Mouse (Mus musculus) MEL (cell line): ENCODE measurements around the gene Tmc6. TPM values are rescaled to one million over a fixed set of nuclear protein-coding genes. Genes with fewer than 3 reads are reported as not detected.

Experiments used
- DNase-seq: peaks from one replicate; pipeline ENCODE4 v3.0.0; 2011; ENCODE audit warnings: low read depth, low spot score
- H3K27ac ChIP-seq: 2 replicates; pipeline ENCODE4 v1.5.1; 2012; ENCODE audit warnings: low read depth, mild to moderate bottlenecking, control low read depth, low read length, moderate library complexity; ENCODE audit not compliant: control insufficient read depth
- H3K27me3 ChIP-seq, 2 experiments: fragments of 150-350 bp in 1 of 2; sonication (generic) in 1 of 2; 2 replicates each; pipeline ENCODE4 v1.6.1; 2012; ENCODE audit warnings: low read length in 2 of 2, mild to moderate bottlenecking in 2 of 2, improper control_type of control experiment in 1 of 2, moderate library complexity in 1 of 2; ENCODE audit not compliant: insufficient read depth in 2 of 2, control insufficient read depth in 1 of 2
- H3K36me3 ChIP-seq, 2 experiments: 2 replicates each; pipeline ENCODE4 v1.6.1; 2012 to 2014; ENCODE audit warnings: low read length in 2 of 2, improper control_type of control experiment in 1 of 2, inconsistent platforms in 1 of 2, mild to moderate bottlenecking in 1 of 2; ENCODE audit not compliant: insufficient read depth in 2 of 2, control insufficient read depth in 1 of 2
- H3K4me1 ChIP-seq, 2 experiments: fragments of 150-350 bp in 1 of 2; sonication (generic) in 1 of 2; 2 replicates each; pipeline ENCODE4 v1.6.1; 2012; ENCODE audit warnings: low read length in 2 of 2, improper control_type of control experiment in 1 of 2, mild to moderate bottlenecking in 1 of 2; ENCODE audit not compliant: insufficient read depth in 2 of 2, control insufficient read depth in 1 of 2
- H3K4me3 ChIP-seq, 2 experiments: fragments of 150-350 bp in 1 of 2; sonication (generic) in 1 of 2; 2 replicates each; pipeline ENCODE4 v1.5.1; 2012; ENCODE audit warnings: low read depth in 2 of 2, low read length in 2 of 2, mild to moderate bottlenecking in 2 of 2, moderate library complexity in 2 of 2, control low read depth in 1 of 2, improper control_type of control experiment in 1 of 2; ENCODE audit not compliant: control insufficient read depth in 1 of 2, insufficient read depth in 1 of 2
- H3K79me2 ChIP-seq: 2 replicates; pipeline ENCODE4 v1.6.1; 2012; ENCODE audit warnings: mild to moderate bottlenecking, low read length, moderate library complexity; ENCODE audit not compliant: control insufficient read depth, poor library complexity, insufficient read depth
- H3K9ac ChIP-seq: 2 replicates; pipeline ENCODE4 v1.6.1; 2012; ENCODE audit warnings: low read depth, mild to moderate bottlenecking, control low read depth, low read length, moderate library complexity; ENCODE audit not compliant: control insufficient read depth, poor library complexity, severe bottlenecking
- H3K9me3 ChIP-seq: fragments of 150-350 bp; sonication (generic); replicated peaks from 2 replicates; pipeline ENCODE4 v1.6.1; 2012; ENCODE audit warnings: mild to moderate bottlenecking, low read length, improper control_type of control experiment, moderate library complexity; ENCODE audit not compliant: insufficient read depth
- BHLHE40 ChIP-seq: IDR thresholded peaks from 2 replicates; pipeline ENCODE4 v1.6.1; 2012; ENCODE audit warnings: low read depth, mild to moderate bottlenecking, inconsistent platforms, low read length, improper control_type of control experiment, borderline replicate concordance
- CHD1 ChIP-seq: IDR thresholded peaks from 2 replicates; pipeline ENCODE4 v1.6.1; 2012; ENCODE audit warnings: low read depth, mild to moderate bottlenecking, inconsistent platforms, low read length, improper control_type of control experiment
- CHD2 ChIP-seq: IDR thresholded peaks from 2 replicates; pipeline ENCODE4 v1.6.1; 2011; ENCODE audit warnings: low read length, improper control_type of control experiment
- CTCF ChIP-seq, 3 experiments: IDR thresholded peaks in 2 of 3; conservative IDR thresholded peaks in 1 of 3; 2 replicates each; pipeline ENCODE4 v1.5.1; 2011 to 2012; ENCODE audit warnings: low read length in 3 of 3, low read depth in 2 of 3, mild to moderate bottlenecking in 2 of 3, improper control_type of control experiment in 1 of 3, inconsistent platforms in 1 of 3, mixed read lengths in 1 of 3, moderate library complexity in 1 of 3; ENCODE audit not compliant: control insufficient read depth in 1 of 3, insufficient read depth in 1 of 3, poor library complexity in 1 of 3, severe bottlenecking in 1 of 3
- E2F4 ChIP-seq: IDR thresholded peaks from 2 replicates; pipeline ENCODE4 v1.6.1; 2011; ENCODE audit warnings: low read depth, low read length, improper control_type of control experiment, borderline replicate concordance
- ELF1 ChIP-seq: IDR thresholded peaks from 2 replicates; pipeline ENCODE4 v1.6.1; 2014; ENCODE audit warnings: low read depth, mild to moderate bottlenecking, inconsistent platforms, low read length, improper control_type of control experiment, moderate library complexity
- EP300 ChIP-seq, 2 experiments: IDR thresholded peaks; 2 replicates each; pipeline ENCODE4 v1.6.1; 2011; ENCODE audit warnings: improper control_type of control experiment in 2 of 2, low read length in 2 of 2, low read depth in 1 of 2, mild to moderate bottlenecking in 1 of 2
- ETS1 ChIP-seq: IDR thresholded peaks from 2 replicates; pipeline ENCODE4 v1.6.1; 2012; ENCODE audit warnings: low read depth, mild to moderate bottlenecking, inconsistent platforms, low read length, improper control_type of control experiment, moderate library complexity
- GABPA ChIP-seq: IDR thresholded peaks from 2 replicates; pipeline ENCODE4 v1.6.1; 2012; ENCODE audit warnings: low read depth, mild to moderate bottlenecking, inconsistent platforms, low read length, improper control_type of control experiment, moderate library complexity
- GATA1 ChIP-seq: IDR thresholded peaks from 2 replicates; pipeline ENCODE4 v1.6.1; 2011; ENCODE audit warnings: low read depth, low read length, improper control_type of control experiment
- JUND ChIP-seq: IDR thresholded peaks from 2 replicates; pipeline ENCODE4 v1.6.1; 2011; ENCODE audit warnings: low read depth, mild to moderate bottlenecking, improper control_type of control experiment, low read length
- KAT2A ChIP-seq: conservative IDR thresholded peaks from 2 replicates; pipeline ENCODE4 v1.6.1; 2012; ENCODE audit warnings: low read depth, low read length, improper control_type of control experiment, inconsistent platforms
- MAFK ChIP-seq: IDR thresholded peaks from 2 replicates; pipeline ENCODE4 v1.6.1; 2011; ENCODE audit warnings: low read depth, mild to moderate bottlenecking, low read length, improper control_type of control experiment, borderline replicate concordance
- MAX ChIP-seq: IDR thresholded peaks from 2 replicates; pipeline ENCODE4 v1.6.1; 2011; ENCODE audit warnings: low read length, improper control_type of control experiment
- MAZ ChIP-seq: IDR thresholded peaks from 2 replicates; pipeline ENCODE4 v1.6.1; 2012; ENCODE audit warnings: low read depth, mild to moderate bottlenecking, inconsistent platforms, low read length, improper control_type of control experiment
- MEF2A ChIP-seq: IDR thresholded peaks from 2 replicates; pipeline ENCODE4 v1.6.1; 2014; ENCODE audit warnings: low read depth, mild to moderate bottlenecking, inconsistent platforms, low read length, improper control_type of control experiment; ENCODE audit not compliant: poor library complexity, insufficient replicate concordance, severe bottlenecking; ENCODE audit errors: extremely low read depth
- MXI1 ChIP-seq: IDR thresholded peaks from 2 replicates; pipeline ENCODE4 v1.6.1; 2011; ENCODE audit warnings: mild to moderate bottlenecking, low read depth, low read length, improper control_type of control experiment
- MYB ChIP-seq: IDR thresholded peaks from 2 replicates; pipeline ENCODE4 v1.6.1; 2011; ENCODE audit warnings: mild to moderate bottlenecking, low read depth, low read length, improper control_type of control experiment
- MYC ChIP-seq: IDR thresholded peaks from 2 replicates; pipeline ENCODE4 v1.6.1; 2011; ENCODE audit warnings: low read depth, mild to moderate bottlenecking, low read length, improper control_type of control experiment, moderate library complexity
- NELFE ChIP-seq: IDR thresholded peaks from 2 replicates; pipeline ENCODE4 v1.6.1; 2011; ENCODE audit warnings: low read depth, low read length, improper control_type of control experiment
- NRF1 ChIP-seq: IDR thresholded peaks from 2 replicates; pipeline ENCODE4 v1.6.1; 2014; ENCODE audit warnings: low read depth, mild to moderate bottlenecking, inconsistent platforms, low read length, improper control_type of control experiment, moderate library complexity; ENCODE audit not compliant: poor library complexity, insufficient read depth, severe bottlenecking
- POLR2A ChIP-seq, 2 experiments: IDR thresholded peaks; 2 replicates each; pipeline ENCODE4 v1.6.1; 2011 to 2012; ENCODE audit warnings: low read length in 2 of 2, mild to moderate bottlenecking in 2 of 2, control low read depth in 1 of 2, improper control_type of control experiment in 1 of 2, low read depth in 1 of 2, moderate library complexity in 1 of 2; ENCODE audit not compliant: control insufficient read depth in 1 of 2, insufficient read depth in 1 of 2, poor library complexity in 1 of 2
- POLR2AphosphoS2 ChIP-seq: IDR thresholded peaks from 2 replicates; pipeline ENCODE4 v1.6.1; 2011; ENCODE audit warnings: low read length, improper control_type of control experiment
- POLR2AphosphoS5 ChIP-seq: IDR thresholded peaks from 2 replicates; pipeline ENCODE4 v1.6.1; 2012; ENCODE audit warnings: low read depth, borderline replicate concordance, mild to moderate bottlenecking, inconsistent platforms, low read length, moderate library complexity, mixed read lengths
- RAD21 ChIP-seq: IDR thresholded peaks from 2 replicates; pipeline ENCODE4 v1.6.1; 2011; ENCODE audit warnings: mild to moderate bottlenecking, low read depth, low read length, improper control_type of control experiment
- RCOR1 ChIP-seq: IDR thresholded peaks from 2 replicates; pipeline ENCODE4 v1.6.1; 2012; ENCODE audit warnings: low read depth, mild to moderate bottlenecking, inconsistent platforms, low read length, improper control_type of control experiment
- SMC3 ChIP-seq: IDR thresholded peaks from 2 replicates; pipeline ENCODE4 v1.6.1; 2011; ENCODE audit warnings: low read depth, low read length, improper control_type of control experiment
- TAL1 ChIP-seq: IDR thresholded peaks from 2 replicates; pipeline ENCODE4 v1.6.1; 2012; ENCODE audit warnings: mild to moderate bottlenecking, inconsistent platforms, low read length, moderate library complexity, mixed read lengths
- TBP ChIP-seq: IDR thresholded peaks from 2 replicates; pipeline ENCODE4 v1.8.0; 2011; ENCODE audit warnings: low read depth, low read length, improper control_type of control experiment
- TCF12 ChIP-seq: IDR thresholded peaks from 2 replicates; pipeline ENCODE4 v1.6.1; 2014; ENCODE audit warnings: low read depth, mild to moderate bottlenecking, inconsistent platforms, low read length, improper control_type of control experiment, moderate library complexity
- USF1 ChIP-seq: IDR thresholded peaks from 2 replicates; pipeline ENCODE4 v1.6.1; 2014; ENCODE audit warnings: low read depth, mild to moderate bottlenecking, inconsistent platforms, low read length, improper control_type of control experiment, moderate library complexity
- USF2 ChIP-seq, 2 experiments: IDR thresholded peaks; 2 replicates each; pipeline ENCODE4 v1.6.1; 2011 to 2012; ENCODE audit warnings: improper control_type of control experiment in 2 of 2, low read length in 2 of 2, borderline replicate concordance in 1 of 2, inconsistent platforms in 1 of 2, low read depth in 1 of 2, mild to moderate bottlenecking in 1 of 2; ENCODE audit not compliant: insufficient read depth in 1 of 2
- ZC3H11A ChIP-seq: IDR thresholded peaks from 2 replicates; pipeline ENCODE4 v1.6.1; 2012; ENCODE audit warnings: low read depth, mild to moderate bottlenecking, inconsistent platforms, low read length, improper control_type of control experiment
- ZKSCAN1 ChIP-seq: IDR thresholded peaks from 2 replicates; pipeline ENCODE4 v1.6.1; 2012; ENCODE audit warnings: low read depth, mild to moderate bottlenecking, inconsistent platforms, low read length, improper control_type of control experiment, moderate library complexity
- ZMIZ1 ChIP-seq: IDR thresholded peaks from 2 replicates; pipeline ENCODE4 v1.6.1; 2012; ENCODE audit warnings: low read depth, mild to moderate bottlenecking, inconsistent platforms, low read length, improper control_type of control experiment, moderate library complexity
- ZNF384 ChIP-seq: IDR thresholded peaks from 2 replicates; pipeline ENCODE4 v1.6.1; 2012; ENCODE audit warnings: low read depth, mild to moderate bottlenecking, inconsistent platforms, low read length, improper control_type of control experiment
- polyA plus RNA-seq, 2 experiments: library from polyadenylated mRNA; stranded (reverse) in 1 of 2; unstranded in 1 of 2; fragments of >175 nt in 1 of 2; fragments of >200 nt in 1 of 2; gene quantifications; 2 replicates each; pipeline versions ENCODE4 v1.2.1 to v1.2.4; 2012; ENCODE audit warnings: low replicate concordance in 2 of 2, low read depth in 1 of 2; ENCODE audit not compliant: insufficient read length in 2 of 2, insufficient read depth in 1 of 2, missing spikeins in 1 of 2
- total RNA-seq: library from RNA; depleted of rRNA; stranded (reverse); fragments of 300-350 nt; gene quantifications from 2 replicates; pipeline ENCODE4 v1.2.3, GENCODE M21; 2012

Tmc6 gene
- total and polyA plus RNA-seq, 3 experiments, result 48.8 to 61.2 TPM; not detected in 1

DNA sequence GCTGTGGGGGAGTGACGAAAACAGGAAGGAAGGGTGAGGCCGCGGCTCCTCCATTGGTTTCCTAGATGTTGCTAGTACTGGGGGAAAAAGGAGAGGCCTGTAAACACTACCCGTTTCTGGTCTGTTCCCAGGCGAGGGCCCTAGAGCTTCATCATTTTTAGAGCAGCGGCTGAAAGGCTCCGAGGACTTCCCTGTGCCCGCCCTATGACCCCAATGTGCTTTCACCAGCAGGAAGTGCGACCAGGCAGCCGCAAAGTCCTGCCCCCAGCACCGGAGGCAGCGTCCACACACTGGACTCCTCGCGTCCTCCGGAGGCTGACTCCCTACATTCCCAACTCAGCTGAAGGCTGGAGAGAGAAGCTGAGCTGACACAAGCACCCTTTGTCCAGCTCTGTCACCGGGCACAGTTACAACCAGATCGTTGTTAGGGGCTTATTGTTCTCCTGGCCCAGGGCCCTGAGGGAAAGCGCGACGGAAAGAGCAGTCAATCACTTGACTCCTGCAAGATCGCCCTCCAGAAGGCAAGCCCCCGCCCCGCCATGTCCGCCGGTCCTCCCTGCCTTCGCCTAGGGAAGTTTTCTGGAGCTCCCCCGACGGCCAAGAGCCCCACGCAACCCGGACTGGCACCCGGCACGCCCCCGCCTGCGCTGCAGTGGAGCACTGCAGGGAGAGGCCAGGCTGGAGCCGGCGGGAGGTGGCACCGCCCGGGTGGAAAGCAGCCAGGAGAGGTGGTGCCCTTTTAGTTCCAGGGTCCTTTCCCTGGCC, 2.4 kb downstream of the Tmc6 start:
- Histone ChIP-seq H3K9ac (peak overlapping the region; percentile 77), H3K36me3 (no peaks in the 10 kb centered on the region), H3K27ac (peak overlapping the region; percentile 96), H3K9me3 (no peaks in the 10 kb centered on the region), H3K4me3 (peak overlapping the region; percentile 67 to 74), H3K27me3 (no peaks in the 10 kb centered on the region), H3K79me2 (peaks cover 34% of the 10 kb centered on the region), H3K4me1 (peaks cover 3 to 13% of the 10 kb centered on the region in 2 experiments; a peak in 2 of 4 replicates)
- DNase-seq, result peak; percentile 73
- TF ChIP-seq MAFK (no peak), ETS1 (peak; percentile 24; the same call in 1 of the 2 replicates), GATA1 (no peak), POLR2AphosphoS5 (no peak), GABPA (no peak), JUND (no peak), CTCF (IDR thresholded peaks at IDR 0.05 in 2 of 3, conservative IDR thresholded peaks at IDR 0.05 in 1 of 3; ENCODE audit: control insufficient read depth in 1 of 3, insufficient read depth in 1 of 3, low read depth in 2 of 3, low read length in 3 of 3, poor library complexity in 1 of 3, severe bottlenecking in 1 of 3) (no peak), RAD21 (no peak), POLR2A (IDR thresholded peaks at IDR 0.05; ENCODE audit: control insufficient read depth in 1 of 2, insufficient read depth in 1 of 2, low read depth in 1 of 2, low read length in 2 of 2, poor library complexity in 1 of 2) (no peak; a peak in 1 of 4 replicates), ZNF384 (no peak), POLR2AphosphoS2 (no peak), USF1 (0 out of 2 replicates have a peak, but pooled peaks have one; percentile 6), USF2 (IDR thresholded peaks at IDR 0.05; ENCODE audit: borderline replicate concordance in 1 of 2, insufficient read depth in 1 of 2, low read depth in 1 of 2, low read length in 2 of 2) (no peak), KAT2A (no peak; the same call in 1 of the 2 replicates), CHD1 (no peak), MAZ (peak; percentile 74), TBP (peak; percentile 34; the same call in 1 of the 2 replicates), TAL1 (no peak), MAX (peak; percentile 51), CHD2 (no peak; the same call in 1 of the 2 replicates), BHLHE40 (no peak), TCF12 (no peak), ZMIZ1 (peak; percentile 57; the same call in 1 of the 2 replicates), ZKSCAN1 (no peak), RCOR1 (no peak), MXI1 (no peak; the same call in 1 of the 2 replicates), ELF1 (0 out of 2 replicates have a peak, but pooled peaks have one; percentile 63), NELFE (peak; percentile 65), ZC3H11A (no peak), MYC (no peak), MEF2A (no peak), NRF1 (peak; percentile 19; the same call in 1 of the 2 replicates), EP300 (IDR thresholded peaks at IDR 0.05; ENCODE audit: low read depth in 1 of 2, low read length in 2 of 2) (no peak; a peak in 1 of 4 replicates), E2F4 (no peak), MYB (no peak), SMC3 (0 out of 2 replicates have a peak, but pooled peaks have one; percentile 4)
